Mouse (Mus musculus) spleen, embryonic (tissue): Measurements from ENCODE around the gene Enthd1.

Source experiments
- CTCF ChIA-PET: fragments of 350-600 bp; sonication (Branson Sonifier 250); formaldehyde crosslinking; loops from one replicate; lab custom pipeline; 2022; lab: Charles Lee

The Enthd1 gene

DNA sequence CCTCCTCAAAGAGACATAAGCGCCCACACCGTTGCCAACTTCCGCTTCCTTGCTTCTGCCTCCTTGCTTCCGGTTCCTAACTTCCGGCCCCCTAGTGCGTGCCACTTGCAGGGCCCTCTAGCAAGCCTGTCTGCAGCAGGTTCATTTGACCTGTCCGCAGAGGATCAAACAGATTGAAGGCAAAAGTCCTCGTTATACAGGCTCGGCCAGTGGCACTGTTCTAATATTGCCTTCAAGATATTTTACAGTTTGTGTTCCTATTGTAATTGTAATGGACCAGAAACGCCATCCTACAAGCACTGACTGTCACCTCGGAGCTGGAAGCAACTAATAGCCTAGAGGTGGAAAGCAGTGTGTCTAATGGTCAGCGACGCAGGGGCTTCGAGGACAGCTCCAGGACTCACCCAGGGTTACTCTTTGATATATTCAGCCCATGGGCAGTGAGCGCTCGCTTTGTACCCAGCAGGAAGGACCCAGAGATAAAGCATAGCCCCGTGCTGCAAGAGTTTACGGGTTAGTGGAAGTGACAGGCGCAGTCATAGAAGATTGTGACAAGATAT, at the start of gene Enthd1:
Enthd1 (minus strand) TSS at position 51 of the 560 bp plus-strand sequence.
- CTCF ChIA-PET: no interaction called here

DNA sequence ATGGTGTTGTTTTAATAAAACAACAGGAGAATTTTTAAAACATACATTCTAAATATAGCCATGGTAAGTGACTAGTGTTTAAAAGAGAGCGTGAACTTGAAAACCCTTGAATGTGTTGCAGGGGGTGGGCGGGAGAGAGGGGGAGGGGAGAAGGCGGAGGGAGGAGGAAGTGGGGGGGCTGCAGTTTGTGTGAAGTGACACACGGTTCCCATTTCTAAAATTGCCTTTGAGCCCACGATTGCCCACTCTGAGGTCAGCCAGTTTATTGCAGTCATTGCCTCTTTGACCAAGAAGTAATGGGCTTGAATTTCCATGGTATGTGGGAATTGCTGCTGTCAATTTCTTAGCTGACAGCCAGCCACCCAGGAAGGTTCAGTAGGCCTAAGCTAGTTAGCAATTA, 48.9 kb upstream of the Enthd1 start:
- CTCF ChIA-PET: interaction anchor here (0.6 kb wide), 1 partner anchor 213 kb away, joined by 19 read pairs; no protein-coding TSS in a partner anchor

DNA sequence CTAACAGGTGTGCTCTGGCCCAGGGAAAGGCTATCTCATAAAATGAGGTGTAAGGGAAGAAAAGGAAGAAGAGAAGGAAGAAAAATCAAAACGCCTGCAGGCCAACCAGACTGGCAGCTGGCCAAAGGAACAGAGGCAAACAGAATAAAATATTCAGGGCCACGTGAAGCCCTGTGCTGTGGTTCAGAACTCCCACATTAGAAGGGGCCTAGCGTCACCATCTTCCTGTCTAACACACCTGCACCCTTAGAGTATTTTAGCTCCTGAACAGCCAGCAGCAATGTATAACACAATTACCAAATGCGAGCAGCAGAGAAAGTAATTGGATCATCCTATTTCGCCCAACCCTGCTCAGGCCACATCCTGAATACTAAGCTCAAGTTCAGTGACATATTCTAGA, 46.5 kb upstream of the Enthd1 start:
- CTCF ChIA-PET: interaction anchor here (1.1 kb wide), 1 partner anchor 41 kb away, joined by 6 read pairs; no protein-coding TSS in a partner anchor

DNA sequence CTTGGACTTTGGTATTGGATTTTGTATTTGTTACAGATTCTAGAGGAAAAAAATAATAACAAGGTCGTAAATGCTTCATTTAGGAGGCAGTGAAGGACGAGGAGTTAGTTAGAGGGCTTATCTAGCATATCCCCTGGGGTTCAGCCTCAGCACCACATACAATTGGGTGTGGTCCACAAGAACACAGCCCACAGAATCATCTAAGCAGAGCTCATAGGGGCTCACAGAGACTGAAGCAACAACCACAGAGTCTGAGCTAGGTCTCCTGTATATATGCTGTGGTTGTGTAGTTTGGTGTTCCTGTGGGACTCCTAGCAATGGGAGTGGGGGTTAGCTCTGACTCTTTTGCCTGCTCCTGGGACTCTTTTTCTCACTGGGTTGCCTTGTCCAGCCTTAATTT, 45.4 kb upstream of the Enthd1 start:
- CTCF ChIA-PET: interaction anchor here (1.1 kb wide), 1 partner anchor 40 kb away, joined by 6 read pairs; no protein-coding TSS in a partner anchor

DNA sequence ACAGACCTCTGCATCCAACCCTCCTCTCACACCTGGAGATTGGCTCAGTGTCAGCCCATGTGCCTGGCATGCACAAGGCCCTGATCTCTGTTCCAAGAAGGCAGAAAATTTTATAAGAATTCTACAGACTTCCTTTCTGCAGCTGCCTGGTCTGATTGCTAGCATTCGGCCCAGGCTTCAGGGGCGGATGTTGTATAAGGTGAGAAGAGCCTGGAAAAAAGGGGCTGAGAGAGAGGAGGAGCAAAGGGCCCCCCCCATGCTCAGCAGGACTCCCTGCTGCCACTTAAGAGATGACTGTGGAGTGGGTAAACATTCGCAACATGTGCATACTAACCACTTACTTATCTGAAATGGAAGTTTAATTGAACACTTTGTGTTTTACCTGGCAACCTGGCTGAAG, 43.0 kb upstream of the Enthd1 start:
- CTCF ChIA-PET: no interaction called here

DNA sequence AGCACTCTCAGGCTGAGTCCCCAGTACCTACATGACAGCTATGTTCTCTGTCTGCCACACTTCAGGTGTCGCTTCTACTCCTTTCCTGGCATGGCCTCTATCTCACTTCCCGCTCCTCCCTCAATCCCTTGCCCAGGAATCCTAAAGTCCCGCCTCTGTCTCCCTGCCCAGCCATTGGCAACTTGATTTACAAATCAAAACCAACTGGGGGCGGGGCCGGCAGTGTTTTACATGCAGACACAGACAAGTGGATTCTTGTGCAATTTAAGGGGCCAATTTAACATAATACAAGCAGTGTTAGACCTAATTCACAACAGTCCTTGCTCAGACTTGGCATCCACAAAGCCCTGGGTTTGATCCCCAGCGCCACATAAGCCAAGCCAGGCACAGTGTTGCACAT, 39.1 kb upstream of the Enthd1 start:
- CTCF ChIA-PET: interaction anchor here (0.7 kb wide), 1 partner anchor 15 kb away, joined by 11 read pairs; no protein-coding TSS in a partner anchor

DNA sequence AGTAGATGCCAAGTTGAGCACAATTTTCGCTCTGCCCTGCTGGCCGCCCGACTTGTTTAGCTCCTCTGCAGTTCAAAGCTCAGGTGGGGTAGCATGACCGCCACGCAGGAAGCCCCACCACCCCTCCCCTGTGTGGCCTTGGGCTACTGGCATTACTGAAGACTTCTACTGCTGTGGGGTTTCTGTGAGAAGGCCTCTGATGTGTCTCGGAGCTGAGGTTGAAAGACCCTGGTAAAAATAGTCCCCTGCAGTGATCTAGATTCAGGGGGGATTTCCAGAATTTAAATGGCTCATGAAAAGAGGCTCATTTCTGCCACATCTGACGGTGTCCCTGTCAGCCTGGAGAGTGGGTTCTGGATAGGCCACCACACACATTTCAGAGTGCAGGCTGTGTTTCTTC, 37.5 kb upstream of the Enthd1 start:
- CTCF ChIA-PET: no interaction called here

DNA sequence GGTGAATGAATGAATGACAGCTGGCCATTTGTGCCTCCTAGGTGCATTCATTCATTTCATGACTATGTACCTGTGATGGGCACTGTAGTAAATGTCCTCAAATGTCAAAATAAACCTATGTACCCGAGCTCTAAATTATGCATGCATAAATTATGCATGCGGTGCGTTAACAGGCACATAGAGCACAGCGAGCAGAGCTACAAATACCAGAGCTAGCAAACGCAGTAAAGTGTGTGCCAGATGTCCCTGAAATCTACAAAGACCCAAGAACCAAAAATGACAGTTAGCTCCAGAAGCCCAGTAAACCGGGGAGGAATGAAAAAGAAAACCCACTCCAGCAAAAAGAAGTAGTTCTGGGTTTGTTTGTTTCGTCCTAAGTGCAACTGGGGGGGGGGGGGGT, 36.5 kb upstream of the Enthd1 start:
- CTCF ChIA-PET: interaction anchor here (0.7 to 0.9 kb wide), 2 partner anchors 29 to 76 kb away, joined by 4 to 12 read pairs; no protein-coding TSS in a partner anchor

DNA sequence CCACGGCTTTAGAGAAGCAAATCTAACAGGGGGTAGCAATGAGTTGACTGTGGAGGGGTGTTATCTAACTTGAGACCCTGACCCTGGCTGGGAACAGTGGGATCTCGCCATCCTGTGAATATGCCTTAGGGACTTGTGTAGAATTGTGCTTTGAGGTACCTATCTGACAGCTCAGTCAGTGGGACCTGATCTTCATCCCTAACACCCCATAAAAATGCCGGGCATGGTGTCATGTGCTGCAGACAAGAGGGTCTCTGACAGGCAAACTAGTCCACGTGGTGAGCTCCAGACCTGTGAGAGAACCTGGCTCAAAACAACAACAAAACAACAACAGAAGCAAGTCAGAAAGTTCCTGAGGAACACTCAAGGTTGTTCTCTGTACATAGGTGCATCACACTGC, 34.9 kb upstream of the Enthd1 start:
- CTCF ChIA-PET: no interaction called here

DNA sequence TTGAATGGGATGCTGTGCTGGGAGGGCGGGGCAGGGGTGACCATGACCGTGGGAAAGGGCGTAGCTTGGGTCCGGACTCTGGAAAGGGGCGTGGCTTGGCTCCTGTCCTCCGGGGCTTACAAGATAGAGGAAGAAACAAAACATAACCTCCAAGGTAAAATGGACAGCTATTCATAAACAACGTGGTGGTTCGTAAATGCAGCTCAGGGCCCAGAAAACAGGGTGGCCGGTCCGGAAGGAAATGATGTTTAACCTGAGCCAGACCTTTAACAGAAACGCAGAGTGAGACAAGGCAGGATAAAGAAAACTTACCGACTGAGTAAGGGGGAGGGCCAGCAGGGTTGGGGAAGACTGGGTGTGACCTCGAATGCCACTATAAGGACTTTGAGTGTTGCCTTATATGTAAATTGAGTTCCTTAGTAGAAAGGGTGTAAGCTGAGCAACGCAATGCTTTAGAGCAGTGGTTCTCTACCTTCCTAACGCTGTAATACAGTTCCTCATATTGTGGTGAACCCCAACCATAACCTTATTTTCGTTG, 34.3 kb upstream of the Enthd1 start:
- CTCF ChIA-PET: no interaction called here

DNA sequence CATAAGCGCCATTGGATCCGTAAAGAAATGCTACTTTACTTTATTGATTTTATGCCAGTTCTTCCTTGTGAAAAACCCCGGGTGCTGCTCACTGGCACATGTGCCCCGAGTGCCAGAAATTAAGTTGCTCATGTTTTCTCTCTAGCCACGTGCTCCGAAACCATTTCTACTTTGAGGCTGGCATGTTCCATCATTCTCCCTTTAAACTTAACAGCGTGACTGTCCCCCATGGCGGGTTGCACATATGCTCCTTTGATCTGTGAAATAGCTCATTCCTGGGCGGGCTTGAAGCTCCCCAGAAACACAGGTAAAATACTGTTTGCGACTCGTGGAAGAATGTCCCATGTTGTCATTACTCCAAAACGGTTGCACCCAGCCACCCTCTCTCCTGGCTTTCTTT, 33.8 kb upstream of the Enthd1 start:
- CTCF ChIA-PET: no interaction called here

DNA sequence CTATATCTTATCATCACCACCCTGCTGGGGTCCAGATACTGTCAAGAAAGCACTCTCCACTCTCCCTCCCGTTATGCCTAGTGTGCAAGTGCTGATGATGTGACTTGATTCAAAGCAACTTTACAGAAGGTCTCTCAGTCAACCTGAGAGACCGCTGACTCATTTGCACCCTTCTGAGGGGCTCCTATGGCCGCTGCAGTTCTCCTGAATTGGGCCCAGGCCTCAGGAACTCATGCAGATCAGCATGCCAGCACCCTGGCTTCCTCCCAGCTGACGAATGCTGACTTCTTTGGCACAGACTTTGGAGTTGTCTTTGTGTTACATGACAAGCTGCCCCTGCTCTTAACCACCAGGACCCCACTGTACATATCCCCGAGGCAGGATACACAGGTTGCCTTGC, 28.9 kb upstream of the Enthd1 start:
- CTCF ChIA-PET: interaction anchor here (0.8 kb wide), 1 partner anchor 14 kb away, joined by 6 read pairs; no protein-coding TSS in a partner anchor

DNA sequence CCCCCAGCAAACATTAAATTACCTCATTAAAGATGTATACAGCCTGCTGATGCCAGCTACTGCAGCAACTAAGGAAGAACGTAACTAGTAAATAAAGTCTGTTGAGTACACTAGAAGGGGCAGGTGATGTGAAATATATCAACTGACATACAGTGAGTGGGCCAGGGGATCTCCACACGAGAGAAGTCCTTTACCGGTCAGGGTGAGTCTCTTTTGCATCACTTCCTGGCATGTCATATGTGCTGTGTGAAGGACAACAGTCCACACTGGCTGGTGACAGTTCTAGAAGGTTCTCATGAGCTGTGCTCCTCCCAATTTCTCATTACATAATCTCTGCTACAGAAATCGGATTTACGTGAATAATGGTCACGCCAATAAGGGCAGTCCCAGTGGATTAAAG, 27.8 kb upstream of the Enthd1 start:
- CTCF ChIA-PET: interaction anchor here (0.6 kb wide), 1 partner anchor 19 kb away, joined by 6 read pairs; no protein-coding TSS in a partner anchor

DNA sequence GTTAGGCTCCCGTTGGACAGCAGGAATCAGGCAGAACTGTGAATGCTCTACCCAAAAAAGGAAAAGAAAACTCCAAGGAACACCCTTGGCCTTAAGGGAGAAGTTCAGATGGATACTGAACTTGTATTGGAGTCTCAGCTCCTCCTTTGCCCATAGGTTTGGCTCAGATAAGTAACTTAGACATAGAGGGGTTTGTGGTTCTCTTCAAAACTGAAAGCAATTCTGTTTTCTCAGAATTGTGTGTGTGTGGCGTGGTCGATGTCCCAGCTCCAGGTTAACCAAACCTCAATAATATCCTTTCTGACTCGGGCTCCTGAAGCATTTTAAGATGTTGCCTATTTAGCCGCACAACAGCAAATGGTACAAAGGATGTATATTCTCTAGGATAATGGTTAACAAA, 25.7 kb upstream of the Enthd1 start:
- CTCF ChIA-PET: no interaction called here

DNA sequence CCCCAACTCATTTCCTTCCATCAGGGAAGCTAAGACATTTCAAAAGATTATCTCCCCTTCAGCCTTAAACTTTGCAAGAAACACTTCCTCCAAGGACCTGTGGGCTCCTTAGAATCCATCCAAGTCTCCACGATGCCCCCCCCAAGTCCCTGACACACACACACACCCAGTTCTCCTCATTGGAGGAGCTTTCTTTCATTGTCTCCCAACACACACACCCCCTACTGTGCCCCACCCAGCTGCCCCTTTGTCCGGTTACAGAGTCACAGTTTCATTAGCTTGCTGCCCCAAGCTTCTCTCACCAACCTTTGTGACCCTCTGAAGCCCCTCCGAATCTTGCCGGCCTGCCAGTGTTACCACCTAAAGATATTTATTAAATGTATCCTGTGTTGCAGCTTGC, 21.3 kb upstream of the Enthd1 start:
- CTCF ChIA-PET: no interaction called here

DNA sequence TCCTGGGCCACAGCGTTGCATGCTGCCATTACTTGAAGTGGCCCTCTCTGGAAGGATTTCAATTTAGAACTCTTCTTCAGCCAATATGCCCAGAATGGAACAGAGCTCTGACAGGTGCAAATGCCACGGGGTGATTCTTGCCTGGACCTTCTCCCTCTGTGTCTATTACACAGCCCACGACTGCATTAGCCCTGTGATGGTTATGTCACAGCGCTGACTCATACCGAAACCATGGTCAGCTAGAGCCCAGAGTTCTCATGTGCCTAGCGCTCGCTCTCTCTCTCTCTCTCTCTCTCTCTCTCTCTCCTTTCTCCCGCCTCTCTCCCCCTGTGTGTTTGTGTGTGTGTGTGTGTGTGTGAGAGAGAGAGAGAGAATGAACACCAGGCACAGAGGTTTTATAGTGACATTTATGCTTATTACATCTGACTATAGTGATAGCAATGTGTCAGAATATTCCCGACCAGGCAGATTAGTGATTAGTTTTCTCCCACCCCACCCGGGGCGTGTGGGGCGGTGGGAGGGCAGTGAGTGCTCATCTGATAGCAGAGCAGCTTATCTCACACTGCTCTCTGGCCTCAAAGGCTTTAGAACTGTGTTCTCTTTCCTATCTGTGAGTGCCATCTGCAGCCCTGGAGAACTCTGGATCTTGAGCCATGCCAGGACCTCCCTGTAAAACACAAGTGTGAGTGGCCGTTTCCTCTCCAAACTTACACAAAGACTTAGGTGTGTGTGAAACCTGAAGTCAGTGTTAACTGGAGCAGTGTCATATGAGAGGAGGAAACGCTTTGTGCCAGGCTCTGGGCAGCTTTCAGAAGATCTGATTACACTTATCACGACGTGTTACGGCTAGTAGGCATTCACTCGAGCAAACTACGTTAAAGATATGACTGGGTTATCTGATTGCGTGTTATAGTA, 17.9 kb upstream of the Enthd1 start:
- CTCF ChIA-PET: no interaction called here

DNA sequence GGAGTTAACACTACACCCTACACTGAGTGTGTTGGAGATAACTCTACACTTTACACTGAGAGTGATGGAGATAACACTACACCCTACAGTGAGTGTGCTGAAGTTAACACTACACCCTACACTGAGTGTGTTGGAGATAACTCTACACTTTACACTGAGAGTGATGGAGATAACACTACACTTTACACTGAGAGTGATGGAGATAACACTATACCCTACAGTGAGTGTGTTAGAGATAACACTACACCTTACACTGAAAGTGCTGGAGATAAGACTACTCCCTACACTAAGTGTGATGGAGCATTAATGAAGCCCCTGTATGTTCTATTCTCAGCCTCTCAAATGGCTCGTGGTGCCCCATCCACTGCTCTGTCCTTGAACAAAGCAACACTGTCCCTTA, 15.6 kb upstream of the Enthd1 start:
- CTCF ChIA-PET: interaction anchor here (0.6 to 1.2 kb wide), 2 partner anchors 11 to 290 kb away, joined by 3 read pairs; no protein-coding TSS in a partner anchor

DNA sequence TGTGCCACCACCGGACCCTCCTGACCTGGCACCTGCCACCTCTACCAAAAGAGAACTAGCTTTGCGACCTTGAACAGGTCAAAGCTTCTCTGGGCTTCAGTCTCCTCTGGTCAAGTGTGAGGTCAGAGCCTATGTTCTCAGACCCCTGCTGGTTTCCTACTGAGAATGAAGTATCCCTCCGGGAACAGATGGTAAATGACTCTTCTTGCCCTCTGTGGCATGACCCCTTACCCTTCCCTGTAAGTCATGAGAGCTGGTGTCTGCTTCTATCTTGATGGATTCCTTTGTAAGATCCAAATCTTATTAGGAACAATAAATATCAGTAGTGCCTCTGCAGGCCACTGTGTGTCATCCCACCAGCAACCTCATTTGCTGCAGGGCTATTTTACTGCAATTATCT, 14.2 kb upstream of the Enthd1 start:
- CTCF ChIA-PET: interaction anchor here (0.5 kb wide), 1 partner anchor 15 kb away, joined by 6 read pairs; no protein-coding TSS in a partner anchor

DNA sequence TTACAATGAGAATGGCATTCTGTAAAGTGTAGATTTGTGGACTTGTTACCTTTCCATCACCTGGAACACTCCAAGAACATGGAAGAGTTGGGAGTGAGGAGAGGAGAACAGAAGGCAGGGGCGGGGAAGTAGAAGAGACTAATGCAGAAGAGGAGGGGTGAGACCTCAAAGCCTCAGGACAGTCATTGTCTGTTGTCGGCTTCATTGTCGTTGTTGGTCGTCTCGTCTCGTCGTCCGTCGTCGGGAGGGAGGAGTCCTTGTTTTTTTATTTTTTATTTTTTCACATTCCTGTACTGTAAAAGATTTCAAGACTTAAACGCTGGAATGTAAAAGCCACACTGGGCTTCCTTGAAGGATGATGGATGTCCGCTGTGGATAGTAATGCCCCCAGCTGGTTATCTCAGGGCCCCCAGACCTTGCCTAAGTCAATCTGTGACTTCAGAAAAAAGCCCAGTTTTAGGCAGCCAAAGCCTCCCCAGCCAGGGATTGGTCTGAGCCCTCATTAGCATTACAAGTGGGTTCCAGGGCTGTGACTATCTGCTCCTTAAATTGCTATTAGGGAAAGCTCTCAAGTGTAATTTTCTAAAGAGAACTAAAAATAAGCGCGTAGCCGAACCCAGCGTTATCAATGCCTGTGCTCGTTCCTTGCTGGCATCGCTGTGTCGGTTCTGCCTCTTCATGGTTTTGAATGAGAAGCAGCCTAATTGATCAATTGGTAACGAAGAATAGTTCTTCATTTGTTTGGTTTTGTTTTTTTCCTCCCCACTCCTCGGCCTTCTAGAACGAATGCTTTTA, 12.4 kb upstream of the Enthd1 start:
- CTCF ChIA-PET: no interaction called here

DNA sequence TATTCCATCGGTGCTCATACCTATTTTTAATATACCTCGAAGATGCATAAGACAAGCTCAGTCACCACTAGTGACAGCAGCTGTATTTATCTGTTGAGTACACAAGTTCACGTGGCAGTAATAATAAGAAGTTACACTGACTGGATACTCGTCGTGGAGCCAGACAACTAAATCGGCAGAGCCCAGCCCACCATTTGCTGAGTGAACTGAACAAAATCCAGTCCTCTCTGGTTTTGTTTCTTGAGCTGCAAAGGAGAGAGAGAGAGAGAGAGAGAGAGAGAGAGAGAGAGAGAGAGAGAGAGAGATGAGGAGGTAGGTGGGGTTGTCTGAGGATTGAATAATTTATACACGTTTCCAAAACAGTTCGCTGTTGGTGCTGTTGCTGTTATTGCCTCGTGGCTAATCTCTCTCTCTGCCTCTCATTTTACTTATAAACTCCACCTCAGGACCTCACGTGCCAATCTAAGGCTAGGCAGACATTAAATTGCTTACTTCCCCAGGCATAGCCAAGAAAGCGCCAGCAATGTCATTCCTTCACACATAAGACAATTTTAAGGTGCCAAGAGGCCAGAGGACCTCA, 11.5 kb upstream of the Enthd1 start:
- CTCF ChIA-PET: interaction anchor here (0.6 kb wide), 1 partner anchor 735 kb away, joined by 3 read pairs; no protein-coding TSS in a partner anchor
